Mouse (Mus musculus): ENCODE results near the gene Lrrn3. TPM values are rescaled to one million over a fixed set of nuclear protein-coding genes. Genes with fewer than 3 reads are reported as not detected.

The Lrrn3 gene
- polyA plus RNA-seq, 2 experiments: 0.63 to 1.7 TPM

DNA sequence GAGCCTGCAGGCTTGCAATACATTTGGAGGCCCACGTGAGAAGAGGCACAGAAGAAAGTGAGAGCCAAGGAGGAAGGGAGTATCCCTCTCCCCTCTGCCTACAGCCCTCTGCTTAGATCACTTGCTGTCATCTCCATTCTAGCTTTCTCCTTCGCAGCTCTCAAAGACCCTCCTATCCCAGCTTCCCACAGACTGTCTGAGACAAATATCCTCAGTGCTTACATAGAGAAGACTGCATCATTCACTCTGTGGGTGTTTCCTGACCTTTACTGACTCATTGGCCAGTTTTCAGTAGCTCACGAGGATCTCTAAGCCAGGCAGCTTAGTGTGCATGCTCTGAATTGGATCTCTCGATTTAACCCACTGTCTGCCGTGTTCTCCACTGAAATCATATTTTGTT is 32.7 kb upstream of the Lrrn3 start:
- H3K9me3 ChIP-seq (ENCODE audit: control insufficient read depth, low read length): no peaks in the 10 kb centered on the region
- WGBS (ENCODE audit: insufficient replicate concordance): 49% methylated on average over 5 of the region's 5 CpGs
- DNase-seq (ENCODE audit: low read depth in 3 of 3, low spot score in 3 of 3) (no peak), ATAC-seq (ENCODE audit: insufficient read depth) (no peak)
- H3K4me3 ChIP-seq (ENCODE audit: insufficient read depth in 1 of 2, low read depth in 2 of 2, low read length in 2 of 2): no peak overlapping the region
- no peak overlapping the region for H3K27ac ChIP-seq
- H3K36me3 ChIP-seq (replicated peaks; ENCODE audit: control insufficient read depth, insufficient read depth, low read depth): no peaks in the 10 kb centered on the region
- no peak overlapping the region for H3K9ac ChIP-seq (replicated peaks)
- H3K27me3 ChIP-seq (ENCODE audit: control insufficient read depth, insufficient read depth, low read length): no peaks in the 10 kb centered on the region
- TF ChIP-seq EP300 (IDR thresholded peaks at IDR 0.05; ENCODE audit: low read depth) (no peak), CTCF (IDR thresholded peaks at IDR 0.05; ENCODE audit: low read depth) (no peak)
- H3K4me1 ChIP-seq (replicated peaks; ENCODE audit: control insufficient read depth in 2 of 2, insufficient read depth in 2 of 2, low read length in 1 of 2): no peaks in the 10 kb centered on the region
- H3K4me2 ChIP-seq (ENCODE audit: low read depth): no peak overlapping the region

DNA sequence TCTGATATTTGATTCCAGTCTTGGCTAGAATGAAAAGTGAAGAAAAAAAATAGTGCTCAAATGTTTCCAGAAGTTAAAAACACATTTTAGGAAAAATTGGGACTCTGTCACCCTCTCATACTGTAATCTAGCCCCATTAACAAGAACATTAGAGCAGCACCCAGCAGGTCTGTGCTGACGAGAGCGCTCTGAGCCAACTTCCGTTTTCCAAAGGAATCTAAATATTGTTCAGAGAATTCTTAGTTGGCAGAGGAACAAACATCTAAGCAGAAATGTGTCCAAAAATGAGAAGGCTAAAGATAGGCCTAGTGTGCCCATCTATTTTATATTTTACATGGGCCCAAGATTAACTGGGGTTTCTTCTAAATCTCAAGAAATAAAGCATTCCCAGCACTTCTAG is 24.4 kb upstream of the Lrrn3 start:
- ATAC-seq (ENCODE audit: insufficient read depth) (no peak), DNase-seq (ENCODE audit: low read depth in 3 of 3, low spot score in 3 of 3) (no peak)
- Histone ChIP-seq H3K4me2 (ENCODE audit: low read depth) (no peak overlapping the region), H3K9ac (replicated peaks) (no peak overlapping the region), H3K27ac (no peak overlapping the region), H3K36me3 (replicated peaks; ENCODE audit: control insufficient read depth, insufficient read depth, low read depth) (no peaks in the 10 kb centered on the region), H3K4me1 (replicated peaks; ENCODE audit: control insufficient read depth in 2 of 2, insufficient read depth in 2 of 2, low read length in 1 of 2) (no peaks in the 10 kb centered on the region), H3K27me3 (ENCODE audit: control insufficient read depth, insufficient read depth, low read length) (no peaks in the 10 kb centered on the region), H3K4me3 (ENCODE audit: insufficient read depth in 1 of 2, low read depth in 2 of 2, low read length in 2 of 2) (no peak overlapping the region), H3K9me3 (ENCODE audit: control insufficient read depth, low read length) (no peaks in the 10 kb centered on the region)
- WGBS (ENCODE audit: insufficient replicate concordance): 70% methylated on average over 3 of the region's 3 CpGs
- TF ChIP-seq EP300 (IDR thresholded peaks at IDR 0.05; ENCODE audit: low read depth) (no peak), CTCF (IDR thresholded peaks at IDR 0.05; ENCODE audit: low read depth) (no peak)

DNA sequence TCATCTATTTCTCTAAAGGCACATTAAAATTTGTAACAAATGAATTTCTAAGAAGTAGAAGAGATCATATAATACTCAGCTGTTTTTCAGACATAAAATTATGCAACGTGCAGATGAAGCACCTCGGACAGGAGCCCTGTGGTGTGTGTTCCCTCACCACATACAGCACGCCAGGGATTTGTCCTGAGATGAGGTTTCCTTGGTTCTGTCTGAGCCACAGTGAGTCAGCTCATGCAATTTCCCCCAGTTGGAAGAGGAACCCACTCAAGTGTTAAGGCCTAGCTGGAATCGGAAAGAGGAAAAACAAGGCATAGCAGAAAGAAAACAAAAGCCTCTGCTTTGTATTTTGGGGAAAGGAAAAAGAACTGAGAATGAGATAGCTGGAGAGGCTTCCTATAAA is 22.4 kb upstream of the Lrrn3 start:
- no peaks in the 10 kb centered on the region for H3K4me1 ChIP-seq (replicated peaks; ENCODE audit: control insufficient read depth in 2 of 2, insufficient read depth in 2 of 2, low read length in 1 of 2)
- no peak overlapping the region for H3K4me3 ChIP-seq (ENCODE audit: insufficient read depth in 1 of 2, low read depth in 2 of 2, low read length in 2 of 2)
- DNase-seq (ENCODE audit: low read depth in 3 of 3, low spot score in 3 of 3) (no peak), ATAC-seq (ENCODE audit: insufficient read depth) (no peak)
- no peak overlapping the region for H3K27ac ChIP-seq
- no peaks in the 10 kb centered on the region for H3K27me3 ChIP-seq (ENCODE audit: control insufficient read depth, insufficient read depth, low read length)
- 53% methylated on average over 4 of the region's 4 CpGs for WGBS (ENCODE audit: insufficient replicate concordance)
- no peak for TF ChIP-seq CTCF (IDR thresholded peaks at IDR 0.05; ENCODE audit: low read depth)
- TF ChIP-seq EP300 (IDR thresholded peaks at IDR 0.05; ENCODE audit: low read depth): no peak
- no peak overlapping the region for H3K9ac ChIP-seq (replicated peaks)
- no peaks in the 10 kb centered on the region for H3K9me3 ChIP-seq (ENCODE audit: control insufficient read depth, low read length)
- no peaks in the 10 kb centered on the region for H3K36me3 ChIP-seq (replicated peaks; ENCODE audit: control insufficient read depth, insufficient read depth, low read depth)
- H3K4me2 ChIP-seq (ENCODE audit: low read depth): no peak overlapping the region

DNA sequence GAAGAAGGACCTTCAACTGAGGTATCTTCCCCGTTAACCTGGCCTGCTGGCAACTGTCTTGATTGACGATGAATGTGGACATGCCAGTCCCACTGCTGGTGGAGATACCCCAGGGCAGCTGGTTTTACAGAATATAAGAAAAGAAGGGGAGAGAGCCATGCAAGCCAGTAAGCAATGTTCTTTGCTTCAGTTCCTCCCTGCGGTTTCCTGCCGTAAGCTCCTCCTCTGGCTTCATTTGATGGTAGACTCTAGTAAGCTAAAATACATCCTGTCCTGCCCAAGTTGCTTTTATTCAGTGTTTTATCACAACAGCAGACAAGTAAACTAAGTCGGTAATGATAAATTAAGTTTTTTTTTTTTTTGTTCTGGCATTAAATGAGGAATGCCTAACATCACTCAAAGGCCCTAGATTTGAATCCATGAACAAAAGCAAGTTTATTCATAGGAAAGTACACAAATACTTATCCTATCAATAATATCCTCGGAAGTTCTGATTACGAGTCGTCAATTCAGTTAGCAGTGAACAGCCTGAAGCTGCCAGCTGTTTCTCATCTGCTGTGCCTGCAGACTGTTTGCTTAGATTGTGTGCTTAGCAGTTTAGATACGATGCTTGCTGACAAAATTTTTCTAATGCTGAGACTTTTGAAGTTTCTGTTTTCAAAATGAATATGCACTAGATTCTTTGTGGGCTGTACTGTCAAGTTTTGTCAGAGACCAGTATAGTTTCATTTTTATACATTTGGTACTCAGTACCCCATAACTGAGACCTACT is 14.0 kb upstream of the Lrrn3 start:
- no peak overlapping the region for H3K27ac ChIP-seq
- TF ChIP-seq CTCF (IDR thresholded peaks at IDR 0.05; ENCODE audit: low read depth) (no peak), EP300 (IDR thresholded peaks at IDR 0.05; ENCODE audit: low read depth) (no peak)
- H3K9ac ChIP-seq (replicated peaks): no peak overlapping the region
- no peaks in the 10 kb centered on the region for H3K4me1 ChIP-seq (replicated peaks; ENCODE audit: control insufficient read depth in 2 of 2, insufficient read depth in 2 of 2, low read length in 1 of 2)
- no peak overlapping the region for H3K4me3 ChIP-seq (ENCODE audit: insufficient read depth in 1 of 2, low read depth in 2 of 2, low read length in 2 of 2)
- no peak for ATAC-seq (ENCODE audit: insufficient read depth)
- H3K27me3 ChIP-seq (ENCODE audit: control insufficient read depth, insufficient read depth, low read length): no peaks in the 10 kb centered on the region
- WGBS (ENCODE audit: insufficient replicate concordance): 57% methylated on average over 9 of the region's 9 CpGs
- no peak for DNase-seq (ENCODE audit: low read depth in 3 of 3, low spot score in 3 of 3)
- H3K9me3 ChIP-seq (ENCODE audit: control insufficient read depth, low read length): no peaks in the 10 kb centered on the region
- H3K4me2 ChIP-seq (ENCODE audit: low read depth): no peak overlapping the region
- no peaks in the 10 kb centered on the region for H3K36me3 ChIP-seq (replicated peaks; ENCODE audit: control insufficient read depth, insufficient read depth, low read depth)

DNA sequence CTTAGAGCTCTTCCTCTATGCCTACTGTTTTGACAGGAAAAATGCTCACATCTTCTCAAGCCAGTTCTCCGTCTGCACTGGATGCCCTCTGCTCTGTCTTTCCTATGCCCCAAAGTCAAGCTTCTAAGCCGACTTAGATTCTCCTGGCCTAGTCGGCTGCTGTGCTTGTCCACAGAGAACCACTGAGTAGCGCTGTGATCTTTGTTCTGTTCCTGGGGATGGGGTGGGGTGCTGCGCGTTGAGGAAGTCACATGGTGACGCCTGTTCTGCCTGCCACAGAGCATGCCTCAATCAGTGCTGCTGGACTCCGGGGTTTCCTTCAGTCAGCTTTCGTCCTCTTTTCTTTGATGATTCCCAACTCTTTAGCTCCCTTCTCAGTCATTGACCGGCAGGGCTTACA is 8.4 kb upstream of the Lrrn3 start:
- ATAC-seq (ENCODE audit: insufficient read depth): no peak
- H3K27me3 ChIP-seq (ENCODE audit: control insufficient read depth, insufficient read depth, low read length): no peaks in the 10 kb centered on the region
- no peak overlapping the region for H3K27ac ChIP-seq
- no peaks in the 10 kb centered on the region for H3K9me3 ChIP-seq (ENCODE audit: control insufficient read depth, low read length)
- no peak overlapping the region for H3K4me3 ChIP-seq (ENCODE audit: insufficient read depth in 1 of 2, low read depth in 2 of 2, low read length in 2 of 2)
- TF ChIP-seq CTCF (IDR thresholded peaks at IDR 0.05; ENCODE audit: low read depth): peak; percentile 29
- TF ChIP-seq EP300 (IDR thresholded peaks at IDR 0.05; ENCODE audit: low read depth): no peak
- no peak overlapping the region for H3K9ac ChIP-seq (replicated peaks)
- no peak overlapping the region for H3K4me2 ChIP-seq (ENCODE audit: low read depth)
- no peaks in the 10 kb centered on the region for H3K36me3 ChIP-seq (replicated peaks; ENCODE audit: control insufficient read depth, insufficient read depth, low read depth)
- no peaks in the 10 kb centered on the region for H3K4me1 ChIP-seq (replicated peaks; ENCODE audit: control insufficient read depth in 2 of 2, insufficient read depth in 2 of 2, low read length in 1 of 2)
- WGBS (ENCODE audit: insufficient replicate concordance): 25% methylated on average over 10 of the region's 10 CpGs
- no peak for DNase-seq (ENCODE audit: low read depth in 3 of 3, low spot score in 3 of 3)

All from liver, embryonic 14.5 days (tissue).